Mouse (Mus musculus): ENCODE results near the gene Kntc1. TPM values are rescaled to one million over a fixed set of nuclear protein-coding genes. Genes with fewer than 3 reads are reported as not detected.

The Kntc1 gene
- polyA plus RNA-seq, 1 experiment from 2014 or later: 19.9 TPM

Other genes with a start within 250 kb of the Kntc1 start
- gene B3gnt4, start 239.3 kb upstream of the Kntc1 start, polyA plus RNA-seq (2015; fragmentation: Nextera tagmentation; extraction: Ambion mirVana): 0.49 and 1.1 TPM in 2 replicates
- gene Diablo, start 225.5 kb upstream of the Kntc1 start, polyA plus RNA-seq (2015; fragmentation: Nextera tagmentation; extraction: Ambion mirVana): 108 and 114 TPM in 2 replicates
- 0.46 and 0.68 TPM in 2 replicates for gene Gm49027, start 224.2 kb upstream of the Kntc1 start, polyA plus RNA-seq (2015; fragmentation: Nextera tagmentation; extraction: Ambion mirVana)
- gene Vps33a, start 176.7 kb upstream of the Kntc1 start, polyA plus RNA-seq (2015; fragmentation: Nextera tagmentation; extraction: Ambion mirVana): 27.3 and 27.8 TPM in 2 replicates
- gene Clip1, start 65.1 kb upstream of the Kntc1 start, polyA plus RNA-seq (2015; fragmentation: Nextera tagmentation; extraction: Ambion mirVana): 43.0 and 44.7 TPM in 2 replicates
- 66.6 and 73.6 TPM in 2 replicates for gene Zcchc8, start 28.6 kb upstream of the Kntc1 start, polyA plus RNA-seq (2015; fragmentation: Nextera tagmentation; extraction: Ambion mirVana)
- gene Rsrc2, start 302 bp upstream of the Kntc1 start, polyA plus RNA-seq (2015; fragmentation: Nextera tagmentation; extraction: Ambion mirVana): 111 and 113 TPM in 2 replicates
- gene Hcar2, start 115.8 kb downstream of the Kntc1 start, polyA plus RNA-seq (2015; fragmentation: Nextera tagmentation; extraction: Ambion mirVana): 5.0 and 7.5 TPM in 2 replicates
- 0.76 and 0.97 TPM in 2 replicates for gene Hcar1, start 130.3 kb downstream of the Kntc1 start, polyA plus RNA-seq (2015; fragmentation: Nextera tagmentation; extraction: Ambion mirVana)
- gene Denr, start 157.5 kb downstream of the Kntc1 start, polyA plus RNA-seq (2015; fragmentation: Nextera tagmentation; extraction: Ambion mirVana): 128 TPM in 2 replicates
- 1.9 and 2.9 TPM in 2 replicates for gene Gm43518, start 177.7 kb downstream of the Kntc1 start, polyA plus RNA-seq (2015; fragmentation: Nextera tagmentation; extraction: Ambion mirVana)
- gene Ccdc62, start 181.0 kb downstream of the Kntc1 start, polyA plus RNA-seq (2015; fragmentation: Nextera tagmentation; extraction: Ambion mirVana): 5.4 and 7.5 TPM in 2 replicates
- gene Hip1r, start 223.9 kb downstream of the Kntc1 start, polyA plus RNA-seq (2015; fragmentation: Nextera tagmentation; extraction: Ambion mirVana): 14.2 and 16.1 TPM in 2 replicates

Measured in embryonic facial prominence, embryonic 15.5 days (tissue).